Mouse (Mus musculus) embryonic fibroblast, embryonic 13.5 days (primary cell): Measurements from ENCODE around the gene Dnase1l3. TPM values are rescaled to one million over a fixed set of nuclear protein-coding genes. Genes with fewer than 3 reads are reported as not detected.
A peak's percentile ranks its signal among the peaks of the same experiment; 100 is the strongest.
"Not testable (repeated sequence)": the region's sequence is repeated elsewhere in the genome, so short reads cannot be mapped to it uniquely, and the experiment has no call there.

ENCODE experiments used
- H3K27ac ChIP-seq: 2 replicates; pipeline ENCODE4 v1.5.1; 2012; ENCODE audit warnings: low read length, control low read depth, inconsistent platforms; ENCODE audit not compliant: insufficient read depth
- H3K4me1 ChIP-seq: 2 replicates; pipeline ENCODE4 v1.6.1; 2011; ENCODE audit warnings: low read length; ENCODE audit not compliant: control insufficient read depth, insufficient read depth
- H3K4me3 ChIP-seq: 2 replicates; pipeline ENCODE4 v1.5.1; 2011; ENCODE audit warnings: mild to moderate bottlenecking, control low read depth, low read length; ENCODE audit not compliant: insufficient read depth
- CTCF ChIP-seq: IDR thresholded peaks from 2 replicates; pipeline ENCODE4 v1.5.1; 2011; ENCODE audit warnings: mild to moderate bottlenecking, control low read depth, low read length, moderate library complexity, borderline replicate concordance; ENCODE audit not compliant: insufficient read depth
- POLR2A ChIP-seq: IDR thresholded peaks from 2 replicates; pipeline ENCODE4 v1.6.1; 2011; ENCODE audit warnings: low read depth, mild to moderate bottlenecking, control low read depth, low read length, moderate library complexity
- polyA plus RNA-seq: library from polyadenylated mRNA; stranded (reverse); fragments of >200 nt; gene quantifications from 2 replicates; pipeline ENCODE4 v1.2.4, GENCODE M21; 2011; ENCODE audit warnings: low read depth; ENCODE audit not compliant: missing spikeins, insufficient read length

Dnase1l3 gene
- polyA plus RNA-seq, 1 experiment, result not detected

- H3K4me3 ChIP-seq, result no peak overlapping the region
- TF ChIP-seq POLR2A, result no peak
- no peak for TF ChIP-seq CTCF
- no peak overlapping the region for H3K27ac ChIP-seq
- no peaks in the 10 kb centered on the region for H3K4me1 ChIP-seq
Measured at GRCm38 (mm10) chr14:8015756-8016155, 21.4 kb upstream of the Dnase1l3 start.

GRCm38 (mm10) chr14:8011938-8012337, 17.6 kb upstream of the Dnase1l3 start:
- H3K27ac ChIP-seq, result no peak overlapping the region
- no peak overlapping the region for H3K4me3 ChIP-seq
- TF ChIP-seq POLR2A, result no peak
- no peak for TF ChIP-seq CTCF
- H3K4me1 ChIP-seq, result no peaks in the 10 kb centered on the region

DNA sequence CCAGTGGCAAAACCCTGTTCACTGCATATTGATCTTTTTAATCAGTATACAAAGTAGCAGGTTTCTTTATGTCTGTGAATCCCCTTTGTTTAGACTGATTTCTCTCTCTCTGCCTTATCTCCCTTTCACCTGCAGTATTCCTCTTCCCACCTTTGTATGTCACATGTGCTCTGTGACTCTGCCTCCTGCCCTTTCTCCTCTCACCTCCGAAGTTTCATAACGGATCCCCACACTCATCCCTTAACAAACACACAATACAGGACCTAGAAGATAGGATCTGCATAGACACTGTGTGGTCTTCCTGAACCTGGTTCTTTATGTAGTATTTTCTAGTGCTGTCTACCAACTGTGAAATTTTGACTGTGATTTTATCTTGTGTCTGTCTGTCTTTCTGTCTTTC, 16.9 kb upstream of the Dnase1l3 start:
- no peak overlapping the region for H3K27ac ChIP-seq
- H3K4me3 ChIP-seq, result no peak overlapping the region
- TF ChIP-seq CTCF (no peak), POLR2A (no peak)
- H3K4me1 ChIP-seq, result no peaks in the 10 kb centered on the region

- no peak overlapping the region for H3K4me3 ChIP-seq
- H3K4me1 ChIP-seq, result peaks cover 3% of the 10 kb centered on the region; the same call in 1 of the 2 replicates
- H3K27ac ChIP-seq, result no peak overlapping the region
- TF ChIP-seq CTCF (no peak), POLR2A (no peak)
Measured at GRCm38 (mm10) chr14:8007923-8008322, 13.6 kb upstream of the Dnase1l3 start.

DNA sequence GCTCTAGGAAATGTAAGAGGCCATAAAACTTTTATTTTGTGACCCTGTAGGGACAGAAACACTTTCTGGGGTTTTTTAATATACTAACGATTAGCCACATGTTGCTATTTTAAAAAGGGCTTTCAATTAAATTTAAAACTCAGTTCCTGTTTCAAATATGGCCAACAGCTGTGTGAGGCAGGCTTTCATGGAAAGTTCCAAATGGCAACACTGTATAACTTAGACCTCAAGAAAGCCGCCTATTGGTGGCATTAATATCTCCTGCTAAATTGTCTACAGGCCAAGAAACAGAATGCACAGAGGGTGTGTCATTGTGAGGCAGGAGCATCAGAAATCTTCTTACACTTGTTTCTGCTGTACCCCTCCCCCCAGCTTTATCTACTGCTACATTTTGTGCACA, 13.1 kb upstream of the Dnase1l3 start:
- Histone ChIP-seq H3K4me1 (peaks cover 3% of the 10 kb centered on the region; the same call in 1 of the 2 replicates), H3K4me3 (no peak overlapping the region), H3K27ac (no peak overlapping the region)
- TF ChIP-seq CTCF, result no peak
- TF ChIP-seq POLR2A, result no peak

- TF ChIP-seq CTCF (no peak), POLR2A (no peak)
- no peak overlapping the region for H3K27ac ChIP-seq
Measured at GRCm38 (mm10) chr14:8007084-8007483, 12.7 kb upstream of the Dnase1l3 start.

GRCm38 (mm10) chr14:8006061-8006460, 11.7 kb upstream of the Dnase1l3 start:
- H3K4me1 ChIP-seq, H3K4me3 ChIP-seq, H3K27ac ChIP-seq: not testable (repeated sequence)

More at GRCm38 (mm10) chr14:8007084-8007483, 12.7 kb upstream of the Dnase1l3 start:
- Histone ChIP-seq H3K4me3 (no peak overlapping the region), H3K4me1 (peaks cover 3% of the 10 kb centered on the region; the same call in 1 of the 2 replicates)

GRCm38 (mm10) chr14:8003727-8004670, 9.6 kb upstream of the Dnase1l3 start:
- Histone ChIP-seq H3K27ac (no peak overlapping the region), H3K4me3 (peak overlapping the region; percentile 58), H3K4me1 (peaks cover 7% of the 10 kb centered on the region)
- TF ChIP-seq CTCF (no peak), POLR2A (no peak)

DNA sequence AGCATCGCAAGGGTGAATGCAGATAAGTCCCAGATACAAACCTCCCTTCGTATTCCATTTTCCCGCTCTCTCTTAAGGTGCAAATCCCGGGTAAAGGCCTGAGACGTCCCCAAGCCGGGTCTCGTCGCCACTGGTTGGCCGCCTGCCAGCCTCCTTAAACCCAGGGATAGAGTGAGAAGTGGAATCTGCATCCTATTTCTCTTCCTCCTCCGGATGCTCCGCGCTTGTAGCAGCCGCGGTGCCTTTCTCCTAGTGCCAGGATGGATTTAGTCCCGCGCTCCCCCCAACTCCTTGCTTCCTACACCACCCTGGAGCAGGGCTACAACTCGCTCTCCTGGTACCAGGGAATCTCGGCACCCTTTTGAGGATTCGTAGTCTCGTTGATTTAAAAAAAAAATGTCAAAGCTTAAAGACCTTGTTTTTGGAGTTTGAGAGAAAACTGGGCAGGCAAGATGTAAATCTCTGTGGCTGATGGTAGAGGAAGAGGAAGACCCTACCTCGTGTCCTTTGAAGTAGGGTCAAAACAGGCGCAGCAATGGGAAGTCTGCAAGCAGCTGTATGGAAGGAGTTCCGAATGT, 8.8 kb upstream of the Dnase1l3 start:
- TF ChIP-seq CTCF, result no peak
- no peak for TF ChIP-seq POLR2A
- Histone ChIP-seq H3K4me1 (peaks cover 11% of the 10 kb centered on the region), H3K27ac (no peak overlapping the region), H3K4me3 (peak overlapping the region; percentile 58)
